Mouse (Mus musculus) heart, embryonic 14.5 days (tissue): ENCODE measurements at regions not wholly inside any gene's neighbourhood (a gene's known extent, or its start where the extent isn't known, plus 50 kb on each side); places are given as distances from the start of the nearest gene placed in this dataset.
A peak's percentile ranks its signal among the peaks of the same experiment; 100 is the strongest.

ENCODE experiments used
- ATAC-seq: fragments of 200-750 bp; cut with Nextera tagmentation; 2 replicates; pipeline ENCODE4 v1.8.0; 2017; ENCODE audit warnings: low read depth, moderate TSS enrichment; ENCODE audit not compliant: insufficient number of reproducible peaks, insufficient read depth, low FRiP score
- H3K27ac ChIP-seq, 2 experiments: fragments of 200-500 bp in 1 of 2; fragments of 300-500 bp in 1 of 2; sonication (generic) in 1 of 2; replicated peaks in 1 of 2; 2 replicates each; pipeline ENCODE4 v1.5.1; 2012 to 2014; ENCODE audit warnings: low read depth in 2 of 2, low read length in 2 of 2, control low read depth in 1 of 2, mild to moderate bottlenecking in 1 of 2, mixed read lengths in 1 of 2; ENCODE audit not compliant: control insufficient read depth in 1 of 2, insufficient read depth in 1 of 2
- H3K27me3 ChIP-seq: fragments of 300-500 bp; sonication (generic); 2 replicates; pipeline ENCODE4 v1.6.1; 2014; ENCODE audit warnings: mild to moderate bottlenecking, low read length, control low read depth; ENCODE audit not compliant: control insufficient read depth, insufficient read depth
- H3K36me3 ChIP-seq: fragments of 300-500 bp; sonication (generic); 2 replicates; pipeline ENCODE4 v1.6.1; 2014; ENCODE audit warnings: mild to moderate bottlenecking, control low read depth, low read length, mixed read lengths; ENCODE audit not compliant: control insufficient read depth, insufficient read depth
- H3K4me1 ChIP-seq, 2 experiments: fragments of 200-500 bp in 1 of 2; fragments of 300-500 bp in 1 of 2; sonication (generic) in 1 of 2; 2 replicates each; pipeline ENCODE4 v1.6.1; 2012 to 2014; ENCODE audit warnings: low read length in 2 of 2, control low read depth in 1 of 2, mixed read lengths in 1 of 2; ENCODE audit not compliant: control insufficient read depth in 2 of 2, insufficient read depth in 2 of 2
- H3K4me2 ChIP-seq: fragments of 300-500 bp; sonication (generic); 2 replicates; pipeline ENCODE4 v1.6.1; 2014; ENCODE audit warnings: mild to moderate bottlenecking, low read length
- H3K4me3 ChIP-seq, 2 experiments: fragments of 200-500 bp in 1 of 2; fragments of 300-500 bp in 1 of 2; sonication (generic) in 1 of 2; 2 replicates each; pipeline ENCODE4 v1.5.1; 2012 to 2014; ENCODE audit warnings: low read length in 2 of 2, mild to moderate bottlenecking in 2 of 2, control low read depth in 1 of 2, low read depth in 1 of 2, moderate library complexity in 1 of 2; ENCODE audit not compliant: control insufficient read depth in 1 of 2, insufficient read depth in 1 of 2
- H3K9ac ChIP-seq: fragments of 300-500 bp; sonication (generic); 2 replicates; pipeline ENCODE4 v1.6.1; 2014; ENCODE audit warnings: mild to moderate bottlenecking, low read length
- H3K9me3 ChIP-seq: fragments of 300-500 bp; sonication (generic); 2 replicates; pipeline ENCODE4 v1.6.1; 2016; ENCODE audit warnings: low read length, control low read depth; ENCODE audit not compliant: control insufficient read depth
- WGBS: fragments of 180-500 bp; shearing (Covaris S2); extraction: QIAGEN DNeasy Blood & Tissue Kit; methylation state at CpG from one replicate; pipeline ENCODE4 v1.1.7; 2014; 5-methylcytosine and 5-hydroxymethylcytosine counted together

GRCm38 (mm10) chr15:61797827-61798226 lies 875.0 kb upstream of the A1bg start:
- no peaks in the 10 kb centered on the region for H3K9me3 ChIP-seq
- no peaks in the 10 kb centered on the region for H3K27me3 ChIP-seq
- no peak overlapping the region for H3K27ac ChIP-seq
- WGBS: 26% methylated on average over 1 of the region's 1 CpGs
- H3K9ac ChIP-seq: no peak overlapping the region
- no peak overlapping the region for H3K4me2 ChIP-seq
- H3K36me3 ChIP-seq: no peaks in the 10 kb centered on the region
- ATAC-seq: no peak
- peaks cover 0 to 1% of the 10 kb centered on the region in 2 experiments; a peak in 2 of 4 replicates for H3K4me1 ChIP-seq
- no peak overlapping the region for H3K4me3 ChIP-seq

GRCm38 (mm10) chr15:61794506-61794905 lies 871.7 kb upstream of the A1bg start:
- Histone ChIP-seq H3K4me1 (peaks cover 5 to 10% of the 10 kb centered on the region in 2 experiments; a peak in 3 of 4 replicates), H3K27ac (no peak overlapping the region), H3K36me3 (no peaks in the 10 kb centered on the region), H3K27me3 (no peaks in the 10 kb centered on the region), H3K9me3 (no peaks in the 10 kb centered on the region), H3K4me3 (no peak overlapping the region), H3K4me2 (no peak overlapping the region), H3K9ac (no peak overlapping the region)
- ATAC-seq: no peak
- WGBS: 54% methylated on average over 3 of the region's 3 CpGs

- H3K4me2 ChIP-seq: no peak overlapping the region
- WGBS: 46% methylated on average over 7 of the region's 7 CpGs
- peaks cover 5 to 11% of the 10 kb centered on the region in 2 experiments; a peak in 3 of 4 replicates for H3K4me1 ChIP-seq
- no peaks in the 10 kb centered on the region for H3K36me3 ChIP-seq
- H3K4me3 ChIP-seq: no peak overlapping the region
- H3K27ac ChIP-seq: no peak overlapping the region
- no peak for ATAC-seq
- H3K27me3 ChIP-seq: no peaks in the 10 kb centered on the region
- H3K9me3 ChIP-seq: no peaks in the 10 kb centered on the region
- H3K9ac ChIP-seq: no peak overlapping the region
Measured at GRCm38 (mm10) chr15:61789847-61790562, 867.2 kb upstream of the A1bg start.

GRCm38 (mm10) chr15:61787046-61787445 lies 864.2 kb upstream of the A1bg start:
- Histone ChIP-seq H3K27ac (no peak overlapping the region), H3K27me3 (no peaks in the 10 kb centered on the region), H3K4me2 (no peak overlapping the region), H3K9me3 (no peaks in the 10 kb centered on the region), H3K9ac (no peak overlapping the region), H3K36me3 (no peaks in the 10 kb centered on the region), H3K4me3 (no peak overlapping the region), H3K4me1 (peaks cover 2 to 11% of the 10 kb centered on the region in 2 experiments; a peak in 2 of 4 replicates)
- WGBS: 68% methylated on average over 1 of the region's 1 CpGs
- ATAC-seq: no peak

GRCm38 (mm10) chr15:61781531-61781930 lies 858.7 kb upstream of the A1bg start:
- no peak overlapping the region for H3K4me2 ChIP-seq
- H3K4me3 ChIP-seq: no peak overlapping the region
- H3K9ac ChIP-seq: no peak overlapping the region
- H3K27me3 ChIP-seq: no peaks in the 10 kb centered on the region
- WGBS: 78% methylated on average over 2 of the region's 2 CpGs
- no peaks in the 10 kb centered on the region for H3K9me3 ChIP-seq
- H3K4me1 ChIP-seq: 0 out of 4 replicates have a peak, but pooled peaks cover 0 to under 1% of the 10 kb centered on the region in 2 experiments
- no peaks in the 10 kb centered on the region for H3K36me3 ChIP-seq
- H3K27ac ChIP-seq: no peak overlapping the region
- no peak for ATAC-seq

- H3K9me3 ChIP-seq: no peaks in the 10 kb centered on the region
- H3K27ac ChIP-seq: no peak overlapping the region
- H3K9ac ChIP-seq: no peak overlapping the region
- H3K4me1 ChIP-seq: peaks cover 13 to 21% of the 10 kb centered on the region in 2 experiments
- no peak for ATAC-seq
- H3K4me3 ChIP-seq: no peak overlapping the region
- WGBS: 81% methylated on average over 4 of the region's 4 CpGs
- H3K36me3 ChIP-seq: no peaks in the 10 kb centered on the region
- H3K4me2 ChIP-seq: no peak overlapping the region
- H3K27me3 ChIP-seq: no peaks in the 10 kb centered on the region
Measured at GRCm38 (mm10) chr15:61772996-61773395, 850.2 kb upstream of the A1bg start.

- H3K9ac ChIP-seq: no peak overlapping the region
Measured at GRCm38 (mm10) chr15:61770721-61771542, 848.1 kb upstream of the A1bg start.

More at GRCm38 (mm10) chr15:61770721-61771542, 848.1 kb upstream of the A1bg start:
- Histone ChIP-seq H3K4me2 (peak overlapping the region; percentile 24), H3K9me3 (no peaks in the 10 kb centered on the region), H3K27ac (peak overlapping the region; percentile 74 to 77), H3K36me3 (no peaks in the 10 kb centered on the region), H3K27me3 (no peaks in the 10 kb centered on the region), H3K4me3 (no peak overlapping the region), H3K4me1 (peaks cover 10 to 21% of the 10 kb centered on the region in 2 experiments)
- ATAC-seq: peak; percentile 44; the same call in 1 of the 2 replicates
- 44% methylated on average over 14 of the region's 14 CpGs for WGBS
